Mouse (Mus musculus) liver, adult 2 months (tissue): ENCODE measurements around the gene H2-Oa. TPM values are rescaled to one million over a fixed set of nuclear protein-coding genes. Genes with fewer than 3 reads are reported as not detected.
"Not testable (repeated sequence)": the region's sequence is repeated elsewhere in the genome, so short reads cannot be mapped to it uniquely, and the experiment has no call there.

Source experiments
- DNase-seq: peaks from one replicate; pipeline ENCODE4 v3.0.0-alpha.2; 2011; ENCODE audit warnings: low read depth, low spot score; ENCODE audit errors: extremely low read depth
- H3K27ac ChIP-seq: fragments of 200-500 bp; replicated peaks from 2 replicates; pipeline ENCODE4 v1.5.1; 2012; ENCODE audit warnings: low read depth, mild to moderate bottlenecking, control low read depth, inconsistent platforms, low read length; ENCODE audit not compliant: insufficient read depth
- H3K27me3 ChIP-seq: fragments of 200-500 bp; 2 replicates; pipeline ENCODE4 v1.6.1; 2012; ENCODE audit warnings: mild to moderate bottlenecking, moderate library complexity, low read length, inconsistent platforms; ENCODE audit not compliant: control insufficient read depth, insufficient read depth
- H3K36me3 ChIP-seq: fragments of 200-500 bp; 2 replicates; pipeline ENCODE4 v1.6.1; 2012; ENCODE audit warnings: low read length, inconsistent platforms; ENCODE audit not compliant: control insufficient read depth, insufficient read depth
- H3K4me1 ChIP-seq: fragments of 200-500 bp; 2 replicates; pipeline ENCODE4 v1.6.1; 2011; ENCODE audit warnings: low read length; ENCODE audit not compliant: control insufficient read depth, insufficient read depth
- H3K4me3 ChIP-seq: fragments of 200-500 bp; 2 replicates; pipeline ENCODE4 v1.5.1; 2011; ENCODE audit warnings: low read depth, mild to moderate bottlenecking, control low read depth, low read length, moderate library complexity; ENCODE audit not compliant: insufficient read depth
- H3K79me2 ChIP-seq: fragments of 200-500 bp; 2 replicates; pipeline ENCODE4 v1.6.1; 2012; ENCODE audit warnings: inconsistent platforms, mild to moderate bottlenecking, low read length, moderate library complexity; ENCODE audit not compliant: control insufficient read depth, insufficient read depth
- H3K9ac ChIP-seq: fragments of 200-500 bp; 2 replicates; pipeline ENCODE4 v1.6.1; 2012; ENCODE audit warnings: low read depth, mild to moderate bottlenecking, control low read depth, inconsistent platforms, low read length
- CTCF ChIP-seq: fragments of 200-500 bp; IDR thresholded peaks from 2 replicates; pipeline ENCODE4 v1.5.1; 2011; ENCODE audit warnings: low read depth, low read length, control low read depth
- POLR2A ChIP-seq: fragments of 200-500 bp; IDR thresholded peaks from 2 replicates; pipeline ENCODE4 v1.6.1; 2011; ENCODE audit warnings: low read length, control low read depth; ENCODE audit not compliant: insufficient read depth; ENCODE audit errors: extremely low read depth
- WGBS: fragments of 180-500 bp; shearing (Covaris S2); methylation state at CpG from one replicate; pipeline ENCODE4 v1.1.7; 2018; 5-methylcytosine and 5-hydroxymethylcytosine counted together
- polyA plus RNA-seq: library from polyadenylated mRNA; depleted of rRNA; stranded (reverse); fragments of >200 nt; gene quantifications from 2 replicates; pipeline ENCODE4 v1.2.3, GENCODE M21; 2012
- total RNA-seq: library from RNA; depleted of rRNA; stranded (reverse); fragments of >200 nt; gene quantifications from 2 replicates; pipeline ENCODE4 v1.2.3, GENCODE M21; 2014

Gene H2-Oa
- total and polyA plus RNA-seq, 2 experiments = 0.28 to 1.4 TPM

DNA sequence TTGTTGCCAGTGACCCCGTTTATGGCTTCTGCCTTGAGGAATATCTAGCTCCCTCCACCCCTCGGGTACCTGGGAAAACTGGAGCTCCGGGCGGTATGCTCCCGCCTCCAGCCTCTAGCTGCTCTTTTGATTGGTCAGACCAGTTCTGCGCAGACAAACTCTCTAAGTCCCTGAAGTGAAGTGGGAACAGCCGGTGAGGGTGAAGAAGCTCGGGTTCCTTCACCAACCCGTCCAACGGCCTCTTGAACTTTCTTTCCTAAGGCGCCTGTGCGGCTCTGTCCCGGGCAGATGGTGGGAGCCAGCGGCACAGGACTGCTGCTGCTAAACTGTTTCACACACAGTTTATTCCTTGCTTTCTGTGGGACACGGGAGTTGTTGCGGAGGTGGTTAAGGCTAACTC lies 47.3 kb downstream of the H2-Oa start:
- WGBS = 7% methylated on average over 16 of the region's 16 CpGs
- TF ChIP-seq POLR2A = no peak
- no peak for TF ChIP-seq CTCF
- Histone ChIP-seq H3K27ac (no peak overlapping the region), H3K9ac (no peak overlapping the region), H3K4me3 (no peak overlapping the region), H3K4me1 (no peaks in the 10 kb centered on the region), H3K27me3 (peaks cover 7% of the 10 kb centered on the region; the same call in 1 of the 2 replicates), H3K79me2 (no peaks in the 10 kb centered on the region), H3K36me3 (no peaks in the 10 kb centered on the region)
- DNase-seq = no peak

DNA sequence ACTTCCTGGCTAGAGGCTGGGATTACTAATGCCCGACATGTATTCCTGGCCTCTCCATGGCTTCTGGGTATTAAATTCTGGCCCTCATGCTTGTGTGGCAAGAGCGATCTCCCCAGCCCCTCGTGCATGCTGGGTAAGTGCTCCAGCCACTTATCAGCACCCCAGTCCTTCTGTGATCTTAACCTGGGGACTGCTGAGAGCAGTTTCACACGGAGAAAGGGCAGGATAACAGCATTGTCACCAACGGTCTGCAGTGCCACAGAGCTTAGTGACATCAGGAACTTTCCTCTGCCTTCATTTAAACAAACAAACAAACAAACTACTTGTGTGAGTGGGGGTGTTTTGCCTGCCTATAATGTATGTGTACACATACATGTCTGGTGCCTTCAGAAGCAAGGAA lies 48.1 kb downstream of the H2-Oa start:
- 11% methylated on average over 5 of the region's 5 CpGs for WGBS
- Histone ChIP-seq H3K27ac (no peak overlapping the region), H3K4me1 (no peaks in the 10 kb centered on the region), H3K79me2 (no peaks in the 10 kb centered on the region), H3K4me3 (no peak overlapping the region), H3K9ac (no peak overlapping the region), H3K27me3 (peaks cover 7% of the 10 kb centered on the region; the same call in 1 of the 2 replicates), H3K36me3 (no peaks in the 10 kb centered on the region)
- no peak for DNase-seq
- TF ChIP-seq CTCF = no peak

DNA sequence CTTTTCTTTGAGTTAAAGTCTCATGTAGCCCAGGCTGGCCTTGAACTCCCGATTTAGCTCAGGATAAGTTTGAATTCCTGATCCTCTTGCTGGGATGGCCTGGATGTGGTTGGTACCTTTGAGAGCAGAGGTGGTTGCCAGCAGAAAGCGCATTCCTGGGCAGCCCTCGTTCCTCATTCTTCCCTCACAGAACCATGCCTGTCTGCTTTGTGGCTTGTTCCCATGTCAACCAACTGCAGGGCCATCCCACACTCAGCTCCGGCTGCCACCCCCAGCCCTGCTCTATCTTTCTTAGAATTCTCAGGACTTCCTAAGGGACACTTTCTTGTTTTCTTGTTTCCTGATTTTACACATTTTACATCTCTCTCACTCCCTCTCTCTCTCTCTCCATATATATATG lies 49.3 kb downstream of the H2-Oa start:
- TF ChIP-seq POLR2A = no peak
- TF ChIP-seq CTCF = no peak
- Histone ChIP-seq H3K27ac (no peak overlapping the region), H3K79me2 (no peaks in the 10 kb centered on the region), H3K9ac (no peak overlapping the region), H3K4me3 (no peak overlapping the region), H3K36me3 (no peaks in the 10 kb centered on the region), H3K4me1 (no peaks in the 10 kb centered on the region), H3K27me3 (peaks cover 7% of the 10 kb centered on the region; the same call in 1 of the 2 replicates)
- WGBS = 69% methylated on average over 4 of the region's 4 CpGs
- DNase-seq = no peak

DNA sequence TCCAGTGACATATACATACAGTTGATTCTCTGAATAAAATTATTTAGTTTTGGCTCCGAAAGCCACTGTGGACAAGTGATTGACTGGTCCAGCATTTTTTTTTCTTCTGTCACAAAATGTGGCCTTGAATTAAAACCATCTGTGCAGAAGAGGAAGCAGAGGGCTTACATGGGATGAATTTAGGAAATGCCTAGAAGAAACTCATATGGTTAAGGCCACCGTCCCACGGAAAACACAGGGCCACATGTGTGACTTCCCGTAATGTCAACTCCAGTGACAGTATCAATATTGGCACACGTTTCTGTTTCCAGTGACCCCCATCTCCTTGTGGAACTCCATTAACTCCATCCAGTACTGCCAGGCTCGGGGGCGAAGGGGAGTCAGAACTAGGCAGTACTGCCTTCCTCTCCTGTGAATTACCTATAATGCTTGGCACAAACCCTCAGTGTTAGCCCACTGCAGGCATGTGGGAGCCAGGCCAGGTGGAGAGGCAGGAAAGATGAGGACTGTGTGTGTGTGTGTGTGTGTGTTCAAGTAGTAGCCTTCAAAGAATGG lies 50.4 kb downstream of the H2-Oa start:
- no peak for TF ChIP-seq POLR2A
- no peak for TF ChIP-seq CTCF
- Histone ChIP-seq H3K79me2 (no peaks in the 10 kb centered on the region), H3K36me3 (no peaks in the 10 kb centered on the region), H3K27ac (peak overlapping the region; percentile 31; the same call in 1 of the 2 replicates), H3K9ac (no peak overlapping the region), H3K27me3 (peaks cover 7% of the 10 kb centered on the region; the same call in 1 of the 2 replicates), H3K4me3 (no peak overlapping the region), H3K4me1 (no peaks in the 10 kb centered on the region)
- DNase-seq = no peak
- WGBS = 69% methylated on average over 7 of the region's 7 CpGs

DNA sequence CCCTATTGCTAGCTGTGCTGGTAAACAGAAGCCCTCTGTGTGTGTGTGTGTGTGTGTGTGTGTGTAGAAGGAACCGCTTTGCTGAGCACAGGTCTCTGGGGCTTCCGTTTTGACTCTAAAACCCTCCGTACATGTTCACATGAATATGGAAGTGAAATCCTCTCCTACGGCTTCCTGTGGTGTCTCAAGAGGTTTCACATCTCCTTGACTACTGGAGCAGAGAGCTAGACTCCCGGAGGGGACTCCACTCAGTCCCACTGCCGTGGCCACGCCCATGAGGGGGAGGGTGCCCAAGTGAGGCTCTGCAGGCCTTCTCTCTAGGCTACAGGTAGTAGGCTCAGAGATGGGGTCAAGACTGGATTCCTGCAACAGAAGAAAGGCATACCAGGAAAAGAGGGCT lies 50.9 kb downstream of the H2-Oa start, which contains the start of gene H2-DMb2:
TSS of gene H2-DMb2 (plus strand) at position 275 of the 400 bp plus-strand sequence.
- WGBS = 49% methylated on average over 7 of the region's 7 CpGs
- H3K27me3 ChIP-seq = peaks cover 10% of the 10 kb centered on the region; the same call in 1 of the 2 replicates
- H3K27ac ChIP-seq = peak within 1 kb of the TSS; percentile 31; the same call in 1 of the 2 replicates
- TF ChIP-seq POLR2A (no peak), CTCF (no peak)
- no peaks in the 10 kb centered on the region for H3K36me3 ChIP-seq
- H3K4me3 ChIP-seq = no peak within 1 kb of the TSS
- DNase-seq = peak; percentile 56
- H3K4me1 ChIP-seq = no peaks in the 10 kb centered on the region
- H3K79me2 ChIP-seq = no peaks in the 10 kb centered on the region
- H3K9ac ChIP-seq = no peak within 1 kb of the TSS

DNA sequence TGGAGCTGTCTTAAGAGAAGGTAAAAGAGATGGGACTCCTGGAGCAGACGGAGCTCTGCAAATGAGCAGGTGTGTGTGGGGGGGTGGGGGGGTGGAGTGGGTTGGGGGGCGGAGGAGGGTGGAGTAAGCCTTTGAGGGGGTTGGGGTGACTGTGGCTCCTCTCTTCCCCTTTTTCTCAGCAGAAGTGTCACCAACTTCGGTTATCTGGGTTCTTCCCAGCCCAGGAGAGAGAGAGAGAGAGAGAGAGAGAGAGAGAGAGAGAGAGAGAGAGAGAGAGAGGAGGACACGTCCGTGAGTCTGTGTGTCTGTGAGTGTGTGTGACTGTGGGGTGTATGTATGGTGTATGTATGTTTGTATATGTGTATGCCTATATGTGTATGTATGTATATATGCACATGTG lies 51.3 kb downstream of the H2-Oa start:
- no peak overlapping the region for H3K27ac ChIP-seq
- no peak for DNase-seq
- no peaks in the 10 kb centered on the region for H3K36me3 ChIP-seq
- no peak for TF ChIP-seq CTCF
- TF ChIP-seq POLR2A = no peak
- H3K4me1 ChIP-seq = no peaks in the 10 kb centered on the region
- H3K9ac ChIP-seq = no peak overlapping the region
- no peaks in the 10 kb centered on the region for H3K79me2 ChIP-seq
- 66% methylated on average over 5 of the region's 5 CpGs for WGBS
- peaks cover 7% of the 10 kb centered on the region; the same call in 1 of the 2 replicates for H3K27me3 ChIP-seq
- no peak overlapping the region for H3K4me3 ChIP-seq

DNA sequence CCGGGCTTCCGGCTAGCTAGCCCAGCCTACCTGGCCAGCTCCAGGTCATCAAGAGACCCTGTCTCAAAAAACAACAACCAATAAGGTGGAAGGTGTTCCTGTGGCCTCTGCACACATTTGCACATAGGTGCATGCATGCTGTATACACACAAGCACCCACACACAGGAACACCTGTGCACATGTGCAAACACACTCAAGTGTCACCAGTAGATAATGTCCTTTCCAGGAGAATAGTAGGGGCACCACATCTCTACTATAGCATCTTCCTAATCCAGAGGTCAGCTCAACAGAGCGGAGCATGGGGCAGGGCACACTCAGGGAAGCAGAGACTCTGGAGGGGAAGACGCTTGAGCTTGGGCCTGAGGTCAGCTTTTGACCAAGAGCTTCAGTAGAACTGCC lies 52.1 kb downstream of the H2-Oa start:
- not testable (repeated sequence) for H3K27me3 ChIP-seq, H3K36me3 ChIP-seq, DNase-seq, H3K79me2 ChIP-seq, H3K9ac ChIP-seq, H3K4me3 ChIP-seq, H3K4me1 ChIP-seq, H3K27ac ChIP-seq
- WGBS = 93% methylated on average over 4 of the region's 4 CpGs
